Mouse (Mus musculus): Measurements from ENCODE around the gene Arhgap23.
A peak's percentile ranks its signal among the peaks of the same experiment; 100 is the strongest.

Arhgap23 gene

GRCm38 (mm10) chr11:97435808-97436491 is 20.6 kb downstream of the Arhgap23 start:
- peak; percentile 44 for DNase-seq

GRCm38 (mm10) chr11:97437745-97438144 is 22.4 kb downstream of the Arhgap23 start:
- peak; percentile 79 for DNase-seq

GRCm38 (mm10) chr11:97438868-97439267 is 23.5 kb downstream of the Arhgap23 start:
- peak; percentile 46 for DNase-seq

GRCm38 (mm10) chr11:97439935-97440334 is 24.6 kb downstream of the Arhgap23 start:
- DNase-seq = peak; percentile 73

- DNase-seq = no peak
These were observed 25.1 kb downstream of the Arhgap23 start for GRCm38 (mm10) chr11:97440441-97440881.

GRCm38 (mm10) chr11:97441036-97441657 is 25.8 kb downstream of the Arhgap23 start:
- no peak for DNase-seq

GRCm38 (mm10) chr11:97441658-97442125 is 26.4 kb downstream of the Arhgap23 start:
- DNase-seq = no peak

- no peak for DNase-seq
These were observed 27.8 kb downstream of the Arhgap23 start for GRCm38 (mm10) chr11:97442891-97443675.

GRCm38 (mm10) chr11:97445596-97445995 is 30.3 kb downstream of the Arhgap23 start:
- DNase-seq = no peak

GRCm38 (mm10) chr11:97445999-97446511 is 30.7 kb downstream of the Arhgap23 start:
- no peak for DNase-seq

- no peak for DNase-seq
These were observed 32.6 kb downstream of the Arhgap23 start for GRCm38 (mm10) chr11:97447979-97448378.

- no peak for DNase-seq
These were observed 33.5 kb downstream of the Arhgap23 start for GRCm38 (mm10) chr11:97448611-97449394.

GRCm38 (mm10) chr11:97449601-97450293 is 34.4 kb downstream of the Arhgap23 start:
- peak; percentile 72 for DNase-seq

GRCm38 (mm10) chr11:97450305-97450922 is 35.1 kb downstream of the Arhgap23 start:
- no peak for DNase-seq

- DNase-seq = no peak
These were observed 36.3 kb downstream of the Arhgap23 start for GRCm38 (mm10) chr11:97451625-97452024.

- no peak for DNase-seq
These were observed 41.8 kb downstream of the Arhgap23 start for GRCm38 (mm10) chr11:97457120-97457519.

GRCm38 (mm10) chr11:97461307-97461820 is 46.0 kb downstream of the Arhgap23 start:
- DNase-seq = no peak

- no peak for DNase-seq
These were observed 47.2 kb downstream of the Arhgap23 start for GRCm38 (mm10) chr11:97462538-97462937.

GRCm38 (mm10) chr11:97463166-97463565 is 47.8 kb downstream of the Arhgap23 start:
- DNase-seq = no peak

- DNase-seq = no peak
These were observed 48.7 kb downstream of the Arhgap23 start for GRCm38 (mm10) chr11:97463991-97464390.

GRCm38 (mm10) chr11:97465957-97466356 is 50.6 kb downstream of the Arhgap23 start:
- DNase-seq = no peak

Measured in kidney, adult 18-20 months (tissue).